Mouse (Mus musculus) gastrocnemius, postnatal 10 days (tissue): ENCODE data around the gene Marveld2. TPM values are rescaled to one million over a fixed set of nuclear protein-coding genes. Genes with fewer than 3 reads are reported as not detected.

ENCODE experiments used
- DNase-seq: peaks from one replicate; pipeline ENCODE4 v3.0.0; 2021; ENCODE audit warnings: mixed read lengths
- total RNA-seq, 2 experiments: library from RNA; stranded (reverse); gene quantifications; 2 replicates each; pipeline ENCODE4 v1.2.3; 2021

Marveld2 gene
- total RNA-seq, 2 experiments from 2014 or later: 1.2 TPM

GRCm38 (mm10) chr13:100600317-100600716 is 16.5 kb downstream of the Marveld2 start:
- DNase-seq: no peak

- DNase-seq: no peak
Observed at GRCm38 (mm10) chr13:100597284-100597683, 19.5 kb downstream of the Marveld2 start.

GRCm38 (mm10) chr13:100595552-100595885 is 21.3 kb downstream of the Marveld2 start:
- DNase-seq: no peak

- no peak for DNase-seq
Observed at GRCm38 (mm10) chr13:100594838-100595551, 21.8 kb downstream of the Marveld2 start.

GRCm38 (mm10) chr13:100594041-100594792 is 22.6 kb downstream of the Marveld2 start:
- DNase-seq: no peak

GRCm38 (mm10) chr13:100588646-100589045 is 28.1 kb downstream of the Marveld2 start:
- DNase-seq: no peak

GRCm38 (mm10) chr13:100582144-100582543 is 34.6 kb downstream of the Marveld2 start:
- no peak for DNase-seq

- no peak for DNase-seq
Observed at GRCm38 (mm10) chr13:100581701-100582100, 35.1 kb downstream of the Marveld2 start.

- DNase-seq: no peak
Observed at GRCm38 (mm10) chr13:100579951-100580350, 36.8 kb downstream of the Marveld2 start.

- no peak for DNase-seq
Observed at GRCm38 (mm10) chr13:100579220-100579619, 37.6 kb downstream of the Marveld2 start.

- no peak for DNase-seq
Observed at GRCm38 (mm10) chr13:100575950-100576349, 40.8 kb downstream of the Marveld2 start.

GRCm38 (mm10) chr13:100570713-100571112 is 46.1 kb downstream of the Marveld2 start:
- no peak for DNase-seq

- DNase-seq: no peak
Observed at GRCm38 (mm10) chr13:100568359-100568758, 48.4 kb downstream of the Marveld2 start.

GRCm38 (mm10) chr13:100559449-100559848 is 57.3 kb downstream of the Marveld2 start:
- no peak for DNase-seq

- DNase-seq: no peak
Observed at GRCm38 (mm10) chr13:100557011-100557410, 59.8 kb downstream of the Marveld2 start.

GRCm38 (mm10) chr13:100553042-100553437 is 63.7 kb downstream of the Marveld2 start:
- no peak for DNase-seq

- DNase-seq: peak; percentile 3
Observed at GRCm38 (mm10) chr13:100552369-100553041, 64.3 kb downstream of the Marveld2 start, which contains the start of gene Ocln. Gene Ocln (minus strand): TSS chr13:100552718.

- DNase-seq: peak; percentile 5
Observed at GRCm38 (mm10) chr13:100552009-100552368, 64.8 kb downstream of the Marveld2 start.

- DNase-seq: peak; percentile 4
Observed at GRCm38 (mm10) chr13:100551371-100552008, 65.3 kb downstream of the Marveld2 start.

GRCm38 (mm10) chr13:100547269-100547668 is 69.5 kb downstream of the Marveld2 start:
- DNase-seq: no peak
